Mouse (Mus musculus): Measurements from ENCODE around the gene Fcho1. TPM values are rescaled to one million over a fixed set of nuclear protein-coding genes. Genes with fewer than 3 reads are reported as not detected.
"Not testable (repeated sequence)": the region's sequence is repeated elsewhere in the genome, so short reads cannot be mapped to it uniquely, and the experiment has no call there.

Gene Fcho1
- polyA plus RNA-seq, 1 experiment from 2014 or later: 1.4 TPM

GRCm38 (mm10) chr8:71747082-71747481 is 21.6 kb upstream of the Fcho1 start:
- ATAC-seq (ENCODE audit: insufficient number of reproducible peaks, insufficient read depth, low FRiP score, low read depth); H3K27ac ChIP-seq (replicated peaks in 1 of 2; ENCODE audit: control insufficient read depth in 1 of 2, insufficient read depth in 1 of 2, low read depth in 2 of 2, low read length in 2 of 2); H3K36me3 ChIP-seq (ENCODE audit: control insufficient read depth, insufficient read depth, low read length); H3K9me3 ChIP-seq (ENCODE audit: control insufficient read depth, low read length); H3K27me3 ChIP-seq (ENCODE audit: control insufficient read depth, insufficient read depth, low read length); H3K9ac ChIP-seq (ENCODE audit: low read length); H3K4me1 ChIP-seq (ENCODE audit: control insufficient read depth in 2 of 2, insufficient read depth in 2 of 2, low read length in 2 of 2); H3K4me3 ChIP-seq (ENCODE audit: control insufficient read depth in 1 of 2, insufficient read depth in 1 of 2, low read depth in 1 of 2, low read length in 2 of 2); H3K4me2 ChIP-seq (ENCODE audit: low read length): not testable (repeated sequence)

DNA sequence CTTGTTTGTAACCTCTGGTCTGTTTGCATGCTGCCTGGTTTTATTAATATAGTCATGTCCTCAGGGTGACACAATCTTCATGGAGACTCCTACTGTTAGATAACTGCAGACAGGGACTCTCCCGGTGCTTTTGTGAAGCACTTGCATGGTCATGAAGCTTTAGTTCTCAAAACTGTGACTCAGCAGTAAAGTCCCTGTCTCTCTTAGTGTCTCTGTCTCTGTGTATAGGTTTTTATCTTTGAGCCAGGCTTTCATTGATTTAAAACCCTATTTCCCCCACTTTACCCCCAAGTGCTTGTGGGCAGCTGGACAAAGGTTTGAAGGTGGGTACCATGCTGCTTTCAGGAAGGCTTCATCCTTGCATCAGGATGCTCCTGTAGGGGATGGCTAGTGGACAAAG is 19.8 kb upstream of the Fcho1 start:
- H3K9me3 ChIP-seq (ENCODE audit: control insufficient read depth, low read length): no peaks in the 10 kb centered on the region
- no peak for ATAC-seq (ENCODE audit: insufficient number of reproducible peaks, insufficient read depth, low FRiP score, low read depth)
- H3K36me3 ChIP-seq (ENCODE audit: control insufficient read depth, insufficient read depth, low read length): no peaks in the 10 kb centered on the region
- H3K9ac ChIP-seq (ENCODE audit: low read length): no peak overlapping the region
- no peak overlapping the region for H3K27ac ChIP-seq (replicated peaks in 1 of 2; ENCODE audit: control insufficient read depth in 1 of 2, insufficient read depth in 1 of 2, low read depth in 2 of 2, low read length in 2 of 2)
- H3K4me2 ChIP-seq (ENCODE audit: low read length): no peak overlapping the region
- 75% methylated on average over 1 of the region's 1 CpGs for WGBS
- H3K4me1 ChIP-seq (ENCODE audit: control insufficient read depth in 2 of 2, insufficient read depth in 2 of 2, low read length in 2 of 2): no peaks in the 10 kb centered on the region; a peak in 1 of 4 replicates
- no peak overlapping the region for H3K4me3 ChIP-seq (ENCODE audit: control insufficient read depth in 1 of 2, insufficient read depth in 1 of 2, low read depth in 1 of 2, low read length in 2 of 2)
- H3K27me3 ChIP-seq (ENCODE audit: control insufficient read depth, insufficient read depth, low read length): no peaks in the 10 kb centered on the region; the same call in 1 of the 2 replicates

DNA sequence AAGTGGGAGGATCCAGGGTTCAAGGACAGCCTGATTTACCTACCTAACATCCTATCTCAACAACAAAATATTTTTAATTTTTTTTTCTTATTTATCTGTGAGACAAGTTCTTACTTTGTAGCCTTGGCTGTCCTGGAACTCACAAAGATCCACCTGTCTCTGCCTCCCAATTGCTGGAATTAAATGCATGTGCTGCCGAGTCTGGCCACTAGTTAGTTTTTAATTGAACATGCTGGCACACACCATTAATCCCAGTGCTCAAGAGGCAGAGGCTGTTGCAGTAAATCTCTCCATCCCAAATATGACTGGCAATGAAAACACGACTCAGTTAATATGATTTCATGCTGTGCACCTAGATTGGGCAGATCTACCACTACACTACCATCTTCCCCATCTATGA is 17.3 kb upstream of the Fcho1 start:
- no peak overlapping the region for H3K4me3 ChIP-seq (ENCODE audit: control insufficient read depth in 1 of 2, insufficient read depth in 1 of 2, low read depth in 1 of 2, low read length in 2 of 2)
- no peaks in the 10 kb centered on the region for H3K9me3 ChIP-seq (ENCODE audit: control insufficient read depth, low read length)
- H3K27me3 ChIP-seq (ENCODE audit: control insufficient read depth, insufficient read depth, low read length): no peaks in the 10 kb centered on the region; the same call in 1 of the 2 replicates
- no peak overlapping the region for H3K4me2 ChIP-seq (ENCODE audit: low read length)
- no peak overlapping the region for H3K27ac ChIP-seq (replicated peaks in 1 of 2; ENCODE audit: control insufficient read depth in 1 of 2, insufficient read depth in 1 of 2, low read depth in 2 of 2, low read length in 2 of 2)
- H3K9ac ChIP-seq (ENCODE audit: low read length): no peak overlapping the region
- no peak for ATAC-seq (ENCODE audit: insufficient number of reproducible peaks, insufficient read depth, low FRiP score, low read depth)
- H3K4me1 ChIP-seq (ENCODE audit: control insufficient read depth in 2 of 2, insufficient read depth in 2 of 2, low read length in 2 of 2): no peaks in the 10 kb centered on the region; a peak in 1 of 4 replicates
- no peaks in the 10 kb centered on the region for H3K36me3 ChIP-seq (ENCODE audit: control insufficient read depth, insufficient read depth, low read length)
- WGBS: 66% methylated on average over 2 of the region's 2 CpGs

DNA sequence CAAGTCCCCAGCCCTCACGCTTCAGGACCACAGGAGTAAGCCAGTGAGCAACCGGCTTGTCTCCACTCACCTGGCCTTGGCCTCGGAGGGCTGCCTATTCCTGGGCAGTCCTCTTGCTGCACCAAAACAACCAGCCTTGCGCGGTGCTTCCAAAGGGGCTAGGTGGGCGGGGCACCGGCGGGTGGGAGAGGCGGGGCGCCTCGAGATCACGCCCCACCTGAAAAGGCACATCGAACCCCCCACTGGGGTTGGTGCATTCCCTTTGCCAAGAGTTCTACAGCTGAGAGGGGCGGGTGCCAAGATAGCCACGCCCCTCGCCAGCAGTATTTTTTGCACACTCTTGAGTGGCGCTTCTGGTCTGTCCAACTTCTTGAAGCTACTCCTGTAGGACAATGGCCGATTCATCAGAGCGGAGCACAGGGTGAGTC is 16.2 kb upstream of the Fcho1 start:
- Histone ChIP-seq H3K9me3 (ENCODE audit: control insufficient read depth, low read length) (no peaks in the 10 kb centered on the region), H3K27ac (replicated peaks in 1 of 2; ENCODE audit: control insufficient read depth in 1 of 2, insufficient read depth in 1 of 2, low read depth in 2 of 2, low read length in 2 of 2) (no peak overlapping the region), H3K9ac (ENCODE audit: low read length) (no peak overlapping the region), H3K27me3 (ENCODE audit: control insufficient read depth, insufficient read depth, low read length) (no peaks in the 10 kb centered on the region; the same call in 1 of the 2 replicates), H3K4me2 (ENCODE audit: low read length) (peak overlapping the region; percentile 51), H3K4me3 (ENCODE audit: control insufficient read depth in 1 of 2, insufficient read depth in 1 of 2, low read depth in 1 of 2, low read length in 2 of 2) (0 out of 4 replicates have a peak overlapping the region, but pooled peaks of 1 of the 2 experiments have one; percentile 8), H3K4me1 (ENCODE audit: control insufficient read depth in 2 of 2, insufficient read depth in 2 of 2, low read length in 2 of 2) (no peaks in the 10 kb centered on the region; a peak in 1 of 4 replicates), H3K36me3 (ENCODE audit: control insufficient read depth, insufficient read depth, low read length) (no peaks in the 10 kb centered on the region)
- 5% methylated on average over 19 of the region's 19 CpGs for WGBS
- 0 out of 2 replicates have a peak, but pooled peaks have one; percentile 29 for ATAC-seq (ENCODE audit: insufficient number of reproducible peaks, insufficient read depth, low FRiP score, low read depth)

DNA sequence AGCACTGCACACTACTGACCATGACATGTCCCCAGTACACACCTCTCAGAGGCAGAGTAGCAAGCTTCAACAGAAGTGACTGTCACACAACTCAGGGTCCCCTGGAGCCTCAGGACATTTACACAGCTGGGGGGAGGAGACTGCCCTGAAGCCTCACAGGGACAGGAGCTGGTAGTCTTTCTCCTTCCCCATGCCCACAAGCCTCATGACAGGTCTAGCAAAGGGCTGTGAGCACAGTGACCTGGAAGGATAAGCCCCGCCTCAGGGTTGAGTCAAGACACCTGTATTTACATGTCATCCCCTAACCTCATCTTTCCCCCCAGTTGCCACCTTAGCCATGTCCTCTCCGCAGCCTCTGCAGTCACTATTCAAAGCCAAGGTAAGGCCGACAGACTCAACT is 15.7 kb upstream of the Fcho1 start:
- no peak overlapping the region for H3K4me3 ChIP-seq (ENCODE audit: control insufficient read depth in 1 of 2, insufficient read depth in 1 of 2, low read depth in 1 of 2, low read length in 2 of 2)
- WGBS: 17% methylated on average over 3 of the region's 3 CpGs

DNA sequence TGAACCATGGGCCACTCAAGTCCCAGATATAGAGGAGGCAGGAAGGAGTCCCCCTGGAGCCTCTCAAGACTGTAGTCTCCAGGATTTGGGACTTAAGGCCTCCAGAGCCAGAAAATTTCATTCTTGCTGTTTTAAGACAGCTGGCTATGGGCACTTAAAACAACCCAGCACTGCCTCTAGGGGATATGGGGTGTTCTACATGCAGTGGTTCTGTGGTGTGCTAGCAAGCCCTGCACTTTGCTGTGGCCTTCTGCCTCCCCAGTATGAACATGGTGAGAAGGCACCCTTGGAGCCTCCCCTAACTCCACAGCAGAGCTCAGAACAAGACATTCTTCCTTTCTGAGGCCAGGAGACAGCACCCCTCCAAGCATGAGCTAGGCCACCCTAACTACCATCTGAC is 12.8 kb upstream of the Fcho1 start:
- not testable (repeated sequence) for ATAC-seq (ENCODE audit: insufficient number of reproducible peaks, insufficient read depth, low FRiP score, low read depth); H3K9me3 ChIP-seq (ENCODE audit: control insufficient read depth, low read length)

More for the DNA sequence above, 15.7 kb upstream of the Fcho1 start:
- Histone ChIP-seq H3K4me1 (ENCODE audit: control insufficient read depth in 2 of 2, insufficient read depth in 2 of 2, low read length in 2 of 2) (no peaks in the 10 kb centered on the region; a peak in 1 of 4 replicates), H3K9me3 (ENCODE audit: control insufficient read depth, low read length) (no peaks in the 10 kb centered on the region), H3K4me2 (ENCODE audit: low read length) (peak overlapping the region; percentile 51; the same call in 1 of the 2 replicates), H3K27me3 (ENCODE audit: control insufficient read depth, insufficient read depth, low read length) (no peaks in the 10 kb centered on the region; the same call in 1 of the 2 replicates), H3K9ac (ENCODE audit: low read length) (no peak overlapping the region), H3K36me3 (ENCODE audit: control insufficient read depth, insufficient read depth, low read length) (no peaks in the 10 kb centered on the region), H3K27ac (replicated peaks in 1 of 2; ENCODE audit: control insufficient read depth in 1 of 2, insufficient read depth in 1 of 2, low read depth in 2 of 2, low read length in 2 of 2) (no peak overlapping the region)
- no peak for ATAC-seq (ENCODE audit: insufficient number of reproducible peaks, insufficient read depth, low FRiP score, low read depth)

DNA sequence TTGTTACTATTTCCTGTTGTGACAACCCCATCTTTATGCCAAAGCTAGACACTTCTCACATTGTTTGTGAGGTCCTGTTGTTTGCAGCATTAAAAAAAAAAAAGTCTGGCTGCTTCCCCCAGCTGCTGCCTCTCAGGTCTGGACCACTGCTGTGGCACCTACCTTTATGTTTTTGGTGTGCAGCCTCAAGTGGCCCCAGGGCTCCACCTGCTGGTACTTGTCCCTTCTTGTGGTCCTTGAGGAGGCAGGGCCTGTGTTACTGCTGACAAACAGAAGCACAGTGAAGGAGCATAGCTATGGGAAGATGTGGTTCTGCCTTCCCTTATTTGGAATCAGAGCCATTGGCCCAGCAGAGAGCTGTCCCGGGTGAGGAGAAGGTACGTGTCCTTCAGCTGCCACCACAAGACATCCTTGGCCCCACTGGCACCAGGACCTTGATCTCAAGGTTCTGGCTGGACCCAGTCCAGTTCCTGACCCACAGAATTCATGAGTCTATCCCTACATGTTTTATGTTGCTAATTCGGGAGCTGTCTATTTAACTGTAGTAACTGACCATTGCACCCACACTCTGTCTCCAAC is 6.2 kb upstream of the Fcho1 start:
- H3K9ac ChIP-seq (ENCODE audit: low read length): no peak overlapping the region
- H3K9me3 ChIP-seq (ENCODE audit: control insufficient read depth, low read length): no peaks in the 10 kb centered on the region
- H3K4me2 ChIP-seq (ENCODE audit: low read length): no peak overlapping the region
- no peak for ATAC-seq (ENCODE audit: insufficient number of reproducible peaks, insufficient read depth, low FRiP score, low read depth)
- no peak overlapping the region for H3K4me3 ChIP-seq (ENCODE audit: control insufficient read depth in 1 of 2, insufficient read depth in 1 of 2, low read depth in 1 of 2, low read length in 2 of 2)
- no peak overlapping the region for H3K27ac ChIP-seq (replicated peaks in 1 of 2; ENCODE audit: control insufficient read depth in 1 of 2, insufficient read depth in 1 of 2, low read depth in 2 of 2, low read length in 2 of 2)
- peaks cover 24% of the 10 kb centered on the region for H3K27me3 ChIP-seq (ENCODE audit: control insufficient read depth, insufficient read depth, low read length)
- 35% methylated on average over 3 of the region's 3 CpGs for WGBS
- H3K36me3 ChIP-seq (ENCODE audit: control insufficient read depth, insufficient read depth, low read length): no peaks in the 10 kb centered on the region
- peaks cover 3 to 4% of the 10 kb centered on the region in 2 experiments; a peak in 2 of 4 replicates for H3K4me1 ChIP-seq (ENCODE audit: control insufficient read depth in 2 of 2, insufficient read depth in 2 of 2, low read length in 2 of 2)

More for the DNA sequence above, 12.8 kb upstream of the Fcho1 start:
- H3K9ac ChIP-seq (ENCODE audit: low read length); H3K36me3 ChIP-seq (ENCODE audit: control insufficient read depth, insufficient read depth, low read length); H3K4me3 ChIP-seq (ENCODE audit: control insufficient read depth in 1 of 2, insufficient read depth in 1 of 2, low read depth in 1 of 2, low read length in 2 of 2); H3K4me1 ChIP-seq (ENCODE audit: control insufficient read depth in 2 of 2, insufficient read depth in 2 of 2, low read length in 2 of 2); H3K4me2 ChIP-seq (ENCODE audit: low read length); H3K27me3 ChIP-seq (ENCODE audit: control insufficient read depth, insufficient read depth, low read length); H3K27ac ChIP-seq (replicated peaks in 1 of 2; ENCODE audit: control insufficient read depth in 1 of 2, insufficient read depth in 1 of 2, low read depth in 2 of 2, low read length in 2 of 2): not testable (repeated sequence)
